Mouse (Mus musculus): ENCODE results near the gene Slc35a5. TPM values are rescaled to one million over a fixed set of nuclear protein-coding genes. Genes with fewer than 3 reads are reported as not detected.
A peak's percentile ranks its signal among the peaks of the same experiment; 100 is the strongest.

Slc35a5 gene
- total RNA-seq, 1 experiment = 10.0 TPM

- H3K27ac ChIP-seq (ENCODE audit: insufficient read depth, low read depth, low read length, poor library complexity, severe bottlenecking) = no peak overlapping the region
Observed at GRCm38 (mm10) chr16:45094136-45094756, 64.3 kb downstream of the Slc35a5 start.

DNA sequence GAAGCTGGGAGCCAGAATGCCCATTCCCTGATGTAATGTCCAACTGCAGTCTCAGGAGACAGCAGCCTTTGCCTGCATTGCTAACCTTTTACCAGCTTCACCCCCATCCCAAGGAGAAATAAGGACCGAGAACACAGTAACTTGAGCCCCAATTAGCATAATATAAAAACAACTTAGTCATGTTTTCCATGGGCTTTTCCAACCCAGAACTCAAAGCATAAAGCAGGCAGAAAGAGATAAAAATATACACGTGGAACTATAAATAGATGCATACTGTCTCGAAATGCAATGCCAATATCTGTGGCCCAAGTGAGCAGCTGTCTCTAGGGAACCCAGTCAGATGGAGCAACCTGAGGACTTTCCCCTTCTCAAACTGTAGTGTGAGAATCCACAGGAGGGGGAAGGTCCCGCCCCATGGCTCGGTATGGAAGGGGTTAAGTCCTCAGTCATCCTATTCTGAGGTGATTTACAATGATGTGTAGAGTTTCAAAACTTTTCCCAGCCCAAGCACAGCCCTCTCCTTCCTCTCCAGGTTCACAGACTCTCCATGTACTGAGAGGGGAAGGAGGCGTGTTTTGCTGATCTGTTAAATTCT is 65.3 kb downstream of the Slc35a5 start, which contains the start of gene Ccdc80:
Gene Ccdc80, plus strand, starts transcription at position 266 of the 595 bp plus-strand sequence.
- no peak for TF ChIP-seq ZNF384 (IDR thresholded peaks at IDR 0.05; ENCODE audit: low read depth, low read length)
- no peak for TF ChIP-seq CHD2 (IDR thresholded peaks at IDR 0.05; ENCODE audit: low read depth, low read length)
- TF ChIP-seq MAFK (IDR thresholded peaks at IDR 0.05; ENCODE audit: insufficient read depth, low read depth, low read length) = no peak
- no peak for TF ChIP-seq ZC3H11A (IDR thresholded peaks at IDR 0.05; ENCODE audit: borderline replicate concordance, low read depth, low read length)
- no peak for TF ChIP-seq HCFC1 (IDR thresholded peaks at IDR 0.05; ENCODE audit: borderline replicate concordance, insufficient read depth, low read length)
- Histone ChIP-seq H3K4me3 (ENCODE audit: insufficient read depth in 1 of 2, low read depth in 1 of 2, low read length in 2 of 2, poor library complexity in 1 of 2, severe bottlenecking in 1 of 2) (no peak within 1 kb of the TSS), H3K27ac (ENCODE audit: insufficient read depth, low read depth, low read length, poor library complexity, severe bottlenecking) (no peak within 1 kb of the TSS), H3K4me1 (ENCODE audit: control insufficient read depth in 2 of 2, insufficient read depth in 2 of 2, low read length in 2 of 2, poor library complexity in 1 of 2) (peaks cover 0 to 2% of the 10 kb centered on the region in 2 experiments; a peak in 1 of 4 replicates), H3K36me3 (ENCODE audit: control insufficient read depth, insufficient read depth, low read length, poor library complexity, severe bottlenecking) (no peaks in the 10 kb centered on the region), H3K9me3 (ENCODE audit: control insufficient read depth, insufficient read depth, low read depth, low read length) (no peaks in the 10 kb centered on the region), H3K9ac (ENCODE audit: insufficient read depth, low read depth, low read length, poor library complexity, severe bottlenecking) (no peak within 1 kb of the TSS)
- in situ Hi-C loops (cut with MboI; ENCODE audit: low sequenced_read_pairs in 2 of 2, unreplicated experiment in 2 of 2) = no loop called here
- no peak for DNase-seq (ENCODE audit: low read depth, low spot score)

More at GRCm38 (mm10) chr16:45094136-45094756, 64.3 kb downstream of the Slc35a5 start:
- Histone ChIP-seq H3K4me1 (ENCODE audit: control insufficient read depth in 2 of 2, insufficient read depth in 2 of 2, low read length in 2 of 2, poor library complexity in 1 of 2) (peaks cover 0 to 2% of the 10 kb centered on the region in 2 experiments; a peak in 1 of 4 replicates), H3K4me3 (ENCODE audit: insufficient read depth in 1 of 2, low read depth in 1 of 2, low read length in 2 of 2, poor library complexity in 1 of 2, severe bottlenecking in 1 of 2) (no peak overlapping the region), H3K9ac (ENCODE audit: insufficient read depth, low read depth, low read length, poor library complexity, severe bottlenecking) (no peak overlapping the region), H3K9me3 (ENCODE audit: control insufficient read depth, insufficient read depth, low read depth, low read length) (no peaks in the 10 kb centered on the region), H3K36me3 (ENCODE audit: control insufficient read depth, insufficient read depth, low read length, poor library complexity, severe bottlenecking) (no peaks in the 10 kb centered on the region)
- in situ Hi-C loops (cut with MboI; ENCODE audit: low sequenced_read_pairs in 2 of 2, unreplicated experiment in 2 of 2) = no loop called here
- TF ChIP-seq ZC3H11A (IDR thresholded peaks at IDR 0.05; ENCODE audit: borderline replicate concordance, low read depth, low read length) (no peak), HCFC1 (IDR thresholded peaks at IDR 0.05; ENCODE audit: borderline replicate concordance, insufficient read depth, low read length) (no peak), CHD2 (IDR thresholded peaks at IDR 0.05; ENCODE audit: low read depth, low read length) (no peak)
- DNase-seq (ENCODE audit: low read depth, low spot score) = no peak

DNA sequence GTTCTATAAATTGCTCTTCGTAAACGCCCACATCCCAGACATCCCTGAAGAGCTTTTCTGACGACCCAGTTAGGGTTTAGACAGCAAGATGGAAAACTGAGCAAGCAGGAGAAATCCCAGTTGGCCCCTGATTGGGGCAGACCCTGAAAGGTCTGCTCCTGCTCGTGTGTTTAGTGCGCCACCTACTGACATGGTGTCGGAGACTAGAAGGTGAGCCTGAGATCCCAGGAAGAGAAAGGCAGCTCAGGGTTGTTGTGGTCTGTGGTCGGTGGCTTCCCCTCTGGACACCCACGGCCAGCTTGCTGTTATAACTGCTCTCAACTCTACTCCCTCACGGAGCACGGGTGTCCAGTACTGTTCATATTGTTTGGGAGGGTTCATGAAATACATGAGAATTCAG is 68.5 kb downstream of the Slc35a5 start:
- in situ Hi-C loops (cut with MboI; ENCODE audit: low sequenced_read_pairs in 2 of 2, unreplicated experiment in 2 of 2) = no loop called here
- Histone ChIP-seq H3K4me1 (ENCODE audit: control insufficient read depth in 2 of 2, insufficient read depth in 2 of 2, low read length in 2 of 2, poor library complexity in 1 of 2) (no peaks in the 10 kb centered on the region), H3K36me3 (ENCODE audit: control insufficient read depth, insufficient read depth, low read length, poor library complexity, severe bottlenecking) (no peaks in the 10 kb centered on the region), H3K4me3 (ENCODE audit: insufficient read depth in 1 of 2, low read depth in 1 of 2, low read length in 2 of 2, poor library complexity in 1 of 2, severe bottlenecking in 1 of 2) (no peak overlapping the region), H3K9me3 (ENCODE audit: control insufficient read depth, insufficient read depth, low read depth, low read length) (no peaks in the 10 kb centered on the region), H3K9ac (ENCODE audit: insufficient read depth, low read depth, low read length, poor library complexity, severe bottlenecking) (no peak overlapping the region), H3K27ac (ENCODE audit: insufficient read depth, low read depth, low read length, poor library complexity, severe bottlenecking) (no peak overlapping the region)
- peak; percentile 68; the same call in 1 of the 2 replicates for TF ChIP-seq ZC3H11A (IDR thresholded peaks at IDR 0.05; ENCODE audit: borderline replicate concordance, low read depth, low read length)
- no peak for TF ChIP-seq MAFK (IDR thresholded peaks at IDR 0.05; ENCODE audit: insufficient read depth, low read depth, low read length)
- DNase-seq (ENCODE audit: low read depth, low spot score) = peak; percentile 49

Other genes with a start within 250 kb of the Slc35a5 start
- gene Cd200r3, start 215.0 kb downstream of the Slc35a5 start, total RNA-seq (2012; rRNA removed) = not detected in 2 replicates
- 0.69 and 2.6 TPM in 2 replicates for gene Ccdc80, start 65.3 kb downstream of the Slc35a5 start, total RNA-seq (2012; rRNA removed)
- gene Atg3, start 79 bp upstream of the Slc35a5 start, total RNA-seq (2012; rRNA removed) = 9.3 and 14.0 TPM in 2 replicates
- gene Btla, start 65.6 kb upstream of the Slc35a5 start, total RNA-seq (2012; rRNA removed) = 0.21 and 1.1 TPM in 2 replicates